Mouse (Mus musculus) brain, embryonic 14.5 days (tissue): Measurements from ENCODE around the gene Ddx39. TPM values are rescaled to one million over a fixed set of nuclear protein-coding genes. Genes with fewer than 3 reads are reported as not detected.
A peak's percentile ranks its signal among the peaks of the same experiment; 100 is the strongest.

ENCODE experiments used
- DNase-seq: peaks from one replicate; pipeline ENCODE4 v3.0.0-alpha.2; 2011; ENCODE audit warnings: low read depth
- CTCF ChIP-seq: fragments of 200-500 bp; IDR thresholded peaks from 2 replicates; pipeline ENCODE4 v1.5.1; 2012; ENCODE audit warnings: inconsistent platforms, mild to moderate bottlenecking, moderate library complexity, borderline replicate concordance; ENCODE audit not compliant: insufficient read depth, insufficient read length; ENCODE audit errors: extremely low read depth
- POLR2A ChIP-seq: fragments of 200-500 bp; IDR thresholded peaks from 2 replicates; pipeline ENCODE4 v1.6.1; 2012; ENCODE audit warnings: mild to moderate bottlenecking, inconsistent platforms, borderline replicate concordance; ENCODE audit not compliant: poor library complexity, insufficient read depth, insufficient read length, severe bottlenecking; ENCODE audit errors: extremely low read depth
- polyA plus RNA-seq: library from polyadenylated mRNA; depleted of rRNA; stranded (reverse); fragments of >200 nt; gene quantifications from 2 replicates; pipeline ENCODE4 v1.2.3, GENCODE M21; 2012; rRNA removed

The Ddx39 gene
- polyA plus RNA-seq, result 74.5 and 98.3 TPM in 2 replicates

GRCm38 (mm10) chr8:83715031-83715690, at the start of gene Ddx39:
TSS of gene Ddx39 (plus strand) at chr8:83715177.
- peak; percentile 99 for DNase-seq
- TF ChIP-seq POLR2A, result peak; percentile 68
- TF ChIP-seq CTCF, result no peak

- DNase-seq, result peak; percentile 47
- no peak for TF ChIP-seq POLR2A
- no peak for TF ChIP-seq CTCF
Observed at GRCm38 (mm10) chr8:83665969-83666865, 48.8 kb upstream of the Ddx39 start, which contains the start of gene Ptger1. TSS of gene Ptger1 (plus strand) at chr8:83666678.

- TF ChIP-seq CTCF, result no peak
- TF ChIP-seq POLR2A, result no peak
- no peak for DNase-seq
Observed at GRCm38 (mm10) chr8:83666866-83667234, 48.1 kb upstream of the Ddx39 start.

- TF ChIP-seq POLR2A (no peak), CTCF (no peak)
- no peak for DNase-seq
Observed at GRCm38 (mm10) chr8:83667526-83667925, 47.5 kb upstream of the Ddx39 start.

GRCm38 (mm10) chr8:83668010-83668916, 46.7 kb upstream of the Ddx39 start:
- TF ChIP-seq POLR2A (no peak), CTCF (peak; percentile 96)
- peak; percentile 90 for DNase-seq

- TF ChIP-seq CTCF (no peak), POLR2A (no peak)
- DNase-seq, result no peak
Observed at GRCm38 (mm10) chr8:83669013-83669412, 46.0 kb upstream of the Ddx39 start.

- TF ChIP-seq CTCF (no peak), POLR2A (no peak)
Observed at GRCm38 (mm10) chr8:83672936-83673335, 42.0 kb upstream of the Ddx39 start.

GRCm38 (mm10) chr8:83674497-83674896, 40.5 kb upstream of the Ddx39 start:
- no peak for TF ChIP-seq POLR2A
- TF ChIP-seq CTCF, result no peak
- DNase-seq, result no peak

More at GRCm38 (mm10) chr8:83672936-83673335, 42.0 kb upstream of the Ddx39 start:
- no peak for DNase-seq

GRCm38 (mm10) chr8:83679866-83680265, 35.1 kb upstream of the Ddx39 start:
- DNase-seq, result no peak
- no peak for TF ChIP-seq CTCF
- no peak for TF ChIP-seq POLR2A

GRCm38 (mm10) chr8:83680603-83681002, 34.4 kb upstream of the Ddx39 start:
- no peak for TF ChIP-seq CTCF
- no peak for TF ChIP-seq POLR2A
- no peak for DNase-seq

- DNase-seq, result no peak
- no peak for TF ChIP-seq POLR2A
- no peak for TF ChIP-seq CTCF
Observed at GRCm38 (mm10) chr8:83681099-83681498, 33.9 kb upstream of the Ddx39 start.

GRCm38 (mm10) chr8:83684517-83684916, 30.5 kb upstream of the Ddx39 start:
- DNase-seq, result no peak
- no peak for TF ChIP-seq POLR2A
- TF ChIP-seq CTCF, result no peak

GRCm38 (mm10) chr8:83689264-83689663, 25.7 kb upstream of the Ddx39 start:
- no peak for TF ChIP-seq CTCF
- TF ChIP-seq POLR2A, result no peak

GRCm38 (mm10) chr8:83693609-83694236, 21.3 kb upstream of the Ddx39 start:
- no peak for DNase-seq
- no peak for TF ChIP-seq POLR2A
- TF ChIP-seq CTCF, result no peak

More at GRCm38 (mm10) chr8:83689264-83689663, 25.7 kb upstream of the Ddx39 start:
- DNase-seq, result no peak
